Mouse (Mus musculus) myocyte (in vitro differentiated cells): Measurements from ENCODE around the gene Raver1. TPM values are rescaled to one million over a fixed set of nuclear protein-coding genes. Genes with fewer than 3 reads are reported as not detected.

Experiments used
- H3K27me3 ChIP-seq: one replicate; pipeline ENCODE4 v1.6.1; 2011; ENCODE audit not compliant: control insufficient read depth, insufficient read depth, insufficient read length
- H3K36me3 ChIP-seq: one replicate; pipeline ENCODE4 v1.6.1; 2011; ENCODE audit not compliant: control insufficient read depth, insufficient read depth
- H3K4me2 ChIP-seq: one replicate; pipeline ENCODE4 v1.6.1; 2011; ENCODE audit warnings: low read depth, control low read depth
- H3K4me3 ChIP-seq: one replicate; pipeline ENCODE4 v1.5.1; 2011; ENCODE audit warnings: mild to moderate bottlenecking, control low read depth, moderate library complexity
- H3K79me2 ChIP-seq: one replicate; pipeline ENCODE4 v1.6.1; 2011; ENCODE audit not compliant: control insufficient read depth, insufficient read depth
- H3ac ChIP-seq: one replicate; pipeline ENCODE4 v1.6.1; 2011; ENCODE audit not compliant: control insufficient read depth, insufficient read length
- CEBPB ChIP-seq: IDR thresholded peaks from 2 replicates; pipeline ENCODE4 v1.6.1; 2011; ENCODE audit warnings: mild to moderate bottlenecking, moderate library complexity; ENCODE audit not compliant: poor library complexity, insufficient read depth, severe bottlenecking
- E2F4 ChIP-seq: IDR thresholded peaks from one replicate; pipeline ENCODE4 v1.6.1; 2011; ENCODE audit warnings: mild to moderate bottlenecking, control low read depth, moderate library complexity; ENCODE audit not compliant: insufficient read depth
- MAX ChIP-seq: IDR thresholded peaks from one replicate; pipeline ENCODE4 v1.6.1; 2011; ENCODE audit warnings: low read depth, mild to moderate bottlenecking, control low read depth
- MYOD1 ChIP-seq, 3 experiments: IDR thresholded peaks; one replicate each; pipeline ENCODE4 v1.6.1; 2011; ENCODE audit warnings: control low read depth in 2 of 3, low read depth in 2 of 3, mild to moderate bottlenecking in 2 of 3, moderate library complexity in 1 of 3; ENCODE audit not compliant: insufficient read length in 2 of 3, control insufficient read depth in 1 of 3
- MYOG ChIP-seq, 3 experiments: IDR thresholded peaks; one replicate each; pipeline ENCODE4 v1.6.1; 2011; ENCODE audit warnings: control low read depth in 2 of 3, low read depth in 2 of 3, mild to moderate bottlenecking in 2 of 3; ENCODE audit not compliant: insufficient read length in 2 of 3, control insufficient read depth in 1 of 3, insufficient read depth in 1 of 3
- POLR2A ChIP-seq: IDR thresholded peaks from one replicate; pipeline ENCODE4 v1.6.1; 2011; ENCODE audit warnings: low read depth, mild to moderate bottlenecking, control low read depth, moderate library complexity; ENCODE audit not compliant: insufficient read length
- POLR2AphosphoS2 ChIP-seq: IDR thresholded peaks from one replicate; pipeline ENCODE4 v1.6.1; 2011; ENCODE audit warnings: low read depth, control low read depth; ENCODE audit not compliant: insufficient read length
- REST ChIP-seq: IDR thresholded peaks from one replicate; pipeline ENCODE4 v1.6.1; 2011; ENCODE audit warnings: mild to moderate bottlenecking, control low read depth, moderate library complexity; ENCODE audit not compliant: insufficient read depth, insufficient read length
- SRF ChIP-seq: IDR thresholded peaks from one replicate; pipeline ENCODE4 v1.6.1; 2011; ENCODE audit warnings: low read depth; ENCODE audit not compliant: control insufficient read depth, insufficient read length
- TCF12 ChIP-seq: IDR thresholded peaks from one replicate; pipeline ENCODE4 v1.6.1; 2011; ENCODE audit warnings: mild to moderate bottlenecking, control low read depth; ENCODE audit not compliant: poor library complexity, insufficient read depth, severe bottlenecking
- TCF3 ChIP-seq: IDR thresholded peaks from one replicate; pipeline ENCODE4 v1.6.1; 2011; ENCODE audit warnings: low read depth, control low read depth; ENCODE audit not compliant: insufficient read length
- USF1 ChIP-seq: IDR thresholded peaks from one replicate; pipeline ENCODE4 v1.6.1; 2011; ENCODE audit warnings: low read depth, mild to moderate bottlenecking, control low read depth, moderate library complexity
- polyA plus RNA-seq: library from polyadenylated mRNA; unstranded; fragments of >200 nt; fragmentation: generic; extraction: Trizol; gene quantifications from one replicate; pipeline ENCODE4 v1.2.1, GENCODE M21; 2012; ENCODE audit warnings: missing spikeins

Gene Raver1
- polyA plus RNA-seq, 1 experiment = 24.6 TPM

GRCm38 (mm10) chr9:21100447-21101161 lies 8.8 kb upstream of the Raver1 start:
- Histone ChIP-seq H3K79me2 (no peaks in the 10 kb centered on the region), H3K4me2 (no peak overlapping the region), H3ac (no peak overlapping the region), H3K27me3 (no peaks in the 10 kb centered on the region), H3K4me3 (no peak overlapping the region), H3K36me3 (no peaks in the 10 kb centered on the region)
- TF ChIP-seq MYOG (IDR thresholded peaks at IDR 0.05; ENCODE audit: control insufficient read depth in 1 of 3, insufficient read depth in 1 of 3, insufficient read length in 2 of 3, low read depth in 2 of 3) (no peak), USF1 (no peak), TCF12 (no peak), POLR2A (no peak), POLR2AphosphoS2 (no peak), MYOD1 (IDR thresholded peaks at IDR 0.05; ENCODE audit: control insufficient read depth in 1 of 3, insufficient read length in 2 of 3, low read depth in 2 of 3) (no peak), CEBPB (no peak), SRF (no peak), MAX (no peak)

- Histone ChIP-seq H3K27me3 (no peaks in the 10 kb centered on the region), H3K4me2 (no peak overlapping the region), H3K79me2 (no peaks in the 10 kb centered on the region), H3K4me3 (no peak overlapping the region), H3ac (no peak overlapping the region), H3K36me3 (no peaks in the 10 kb centered on the region)
- TF ChIP-seq POLR2AphosphoS2 = no peak
- no peak for TF ChIP-seq CEBPB
- no peak for TF ChIP-seq TCF12
- TF ChIP-seq SRF = no peak
- no peak for TF ChIP-seq POLR2A
- no peak for TF ChIP-seq MYOD1 (IDR thresholded peaks at IDR 0.05; ENCODE audit: control insufficient read depth in 1 of 3, insufficient read length in 2 of 3, low read depth in 2 of 3)
- TF ChIP-seq MYOG (IDR thresholded peaks at IDR 0.05; ENCODE audit: control insufficient read depth in 1 of 3, insufficient read depth in 1 of 3, insufficient read length in 2 of 3, low read depth in 2 of 3) = no peak
- no peak for TF ChIP-seq USF1
Measured at GRCm38 (mm10) chr9:21097793-21098192, 6.0 kb upstream of the Raver1 start.

- TF ChIP-seq REST (no peak), POLR2A (no peak), MYOD1 (IDR thresholded peaks at IDR 0.05; ENCODE audit: control insufficient read depth in 1 of 3, insufficient read length in 2 of 3, low read depth in 2 of 3) (no peak), SRF (no peak), E2F4 (no peak), TCF3 (no peak), TCF12 (no peak), CEBPB (no peak), POLR2AphosphoS2 (no peak), MYOG (IDR thresholded peaks at IDR 0.05; ENCODE audit: control insufficient read depth in 1 of 3, insufficient read depth in 1 of 3, insufficient read length in 2 of 3, low read depth in 2 of 3) (no peak), USF1 (no peak), MAX (no peak)
- no peak overlapping the region for H3ac ChIP-seq
- H3K4me2 ChIP-seq = no peak overlapping the region
- no peaks in the 10 kb centered on the region for H3K27me3 ChIP-seq
- no peaks in the 10 kb centered on the region for H3K36me3 ChIP-seq
- H3K4me3 ChIP-seq = no peak overlapping the region
- peaks cover 7% of the 10 kb centered on the region for H3K79me2 ChIP-seq
Measured at GRCm38 (mm10) chr9:21095958-21096357, 4.2 kb upstream of the Raver1 start.

- Histone ChIP-seq H3K4me3 (no peak overlapping the region), H3K27me3 (no peaks in the 10 kb centered on the region), H3K4me2 (no peak overlapping the region), H3K36me3 (peaks cover 5% of the 10 kb centered on the region), H3ac (no peak overlapping the region), H3K79me2 (peaks cover 32% of the 10 kb centered on the region)
- TF ChIP-seq TCF3 = no peak
- TF ChIP-seq MAX = no peak
- TF ChIP-seq CEBPB = no peak
- no peak for TF ChIP-seq REST
- TF ChIP-seq MYOD1 (IDR thresholded peaks at IDR 0.05; ENCODE audit: control insufficient read depth in 1 of 3, insufficient read length in 2 of 3, low read depth in 2 of 3) = no peak
- TF ChIP-seq TCF12 = no peak
- no peak for TF ChIP-seq USF1
- no peak for TF ChIP-seq MYOG (IDR thresholded peaks at IDR 0.05; ENCODE audit: control insufficient read depth in 1 of 3, insufficient read depth in 1 of 3, insufficient read length in 2 of 3, low read depth in 2 of 3)
- TF ChIP-seq E2F4 = no peak
Measured at GRCm38 (mm10) chr9:21093423-21093822, 1.6 kb upstream of the Raver1 start.

- Histone ChIP-seq H3K79me2 (peaks cover 51% of the 10 kb centered on the region), H3K27me3 (no peaks in the 10 kb centered on the region), H3K36me3 (peaks cover 12% of the 10 kb centered on the region), H3K4me2 (peak overlapping the region; percentile 86), H3ac (peak overlapping the region; percentile 86), H3K4me3 (peak overlapping the region; percentile 87)
- TF ChIP-seq SRF (no peak), REST (no peak), CEBPB (no peak), POLR2A (no peak), MAX (no peak), E2F4 (no peak), TCF12 (no peak), USF1 (no peak), POLR2AphosphoS2 (no peak), TCF3 (no peak), MYOD1 (IDR thresholded peaks at IDR 0.05; ENCODE audit: control insufficient read depth in 1 of 3, insufficient read length in 2 of 3, low read depth in 2 of 3) (no peak), MYOG (IDR thresholded peaks at IDR 0.05; ENCODE audit: control insufficient read depth in 1 of 3, insufficient read depth in 1 of 3, insufficient read length in 2 of 3, low read depth in 2 of 3) (no peak)
Measured at GRCm38 (mm10) chr9:21090972-21091706, 669 bp downstream of the Raver1 start.
